Mouse (Mus musculus) CD8-positive naive resting alpha-beta T cell, adult 57 days (primary cell): ENCODE measurements around the gene Gm49352. TPM values are rescaled to one million over a fixed set of nuclear protein-coding genes. Genes with fewer than 3 reads are reported as not detected.

Experiments
- total RNA-seq: library from RNA; stranded (reverse); gene quantifications from one replicate; pipeline ENCODE4 v1.2.4, GENCODE M21; 2023

Gene Gm49352
- total RNA-seq, result not detected

GRCm38 (mm10) chr13:61568074-61568473, at the start of gene Gm49352:
Gene Gm49352 (minus strand): TSS chr13:61568174.

GRCm38 (mm10) chr13:61570027-61570426, 2.1 kb upstream of the Gm49352 start, which contains the start of gene Cts3:
Gene Cts3 (minus strand): TSS chr13:61570127.

DNA sequence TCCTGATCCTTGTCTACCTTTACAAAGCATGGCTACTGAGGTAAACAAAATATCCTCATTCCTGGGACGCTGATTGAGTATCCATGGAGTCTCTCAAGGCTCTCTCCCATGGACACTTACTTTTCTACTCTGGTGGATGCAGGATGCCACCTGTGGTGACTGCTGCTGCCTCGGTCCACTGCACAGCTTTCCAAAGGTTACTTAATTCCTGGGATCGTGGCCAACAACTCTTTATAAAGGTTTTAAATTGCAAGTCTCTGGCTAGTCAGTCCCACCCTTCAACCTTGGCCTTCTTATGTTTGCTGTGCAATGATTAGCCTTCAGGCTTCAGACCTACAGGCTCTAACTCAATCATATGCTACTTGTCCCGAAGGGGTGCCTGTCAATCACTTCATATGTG, 26.3 kb downstream of the Gm49352 start, which contains the start of gene Ctsm:
TSS of gene Ctsm (minus strand) at position 209 of the 400 bp plus-strand sequence.

Other genes with a start within 250 kb of the Gm49352 start
- gene Cts7, start 210.0 kb downstream of the Gm49352 start, total RNA-seq, result not detected
- gene Ctsm, start 26.3 kb downstream of the Gm49352 start, total RNA-seq, result not detected
- not detected for gene Cts3, start 2.0 kb upstream of the Gm49352 start, total RNA-seq